Mouse (Mus musculus) embryonic stem cell, embryonic (primary cell): ENCODE results near the gene Foxred1.

Source experiments
- CTCF ChIA-PET, 4 experiments: fragments of 300-600 bp in 2 of 4; fragments of 350-600 bp in 2 of 4; sonication (Branson Sonifier 250); formaldehyde crosslinking; loops; one replicate each; lab custom pipeline; 2022; ENCODE audit warnings: inconsistent platforms in 2 of 4; lab: Charles Lee
- POLR2A ChIA-PET, 4 experiments: fragments of 300-600 bp in 2 of 4; fragments of 350-600 bp in 2 of 4; sonication (Branson Sonifier 250); formaldehyde crosslinking; loops; one replicate each; lab custom pipeline; 2022; ENCODE audit warnings: antibody characterized with exemption in 4 of 4, inconsistent platforms in 1 of 4; lab: Charles Lee

Gene Foxred1

DNA sequence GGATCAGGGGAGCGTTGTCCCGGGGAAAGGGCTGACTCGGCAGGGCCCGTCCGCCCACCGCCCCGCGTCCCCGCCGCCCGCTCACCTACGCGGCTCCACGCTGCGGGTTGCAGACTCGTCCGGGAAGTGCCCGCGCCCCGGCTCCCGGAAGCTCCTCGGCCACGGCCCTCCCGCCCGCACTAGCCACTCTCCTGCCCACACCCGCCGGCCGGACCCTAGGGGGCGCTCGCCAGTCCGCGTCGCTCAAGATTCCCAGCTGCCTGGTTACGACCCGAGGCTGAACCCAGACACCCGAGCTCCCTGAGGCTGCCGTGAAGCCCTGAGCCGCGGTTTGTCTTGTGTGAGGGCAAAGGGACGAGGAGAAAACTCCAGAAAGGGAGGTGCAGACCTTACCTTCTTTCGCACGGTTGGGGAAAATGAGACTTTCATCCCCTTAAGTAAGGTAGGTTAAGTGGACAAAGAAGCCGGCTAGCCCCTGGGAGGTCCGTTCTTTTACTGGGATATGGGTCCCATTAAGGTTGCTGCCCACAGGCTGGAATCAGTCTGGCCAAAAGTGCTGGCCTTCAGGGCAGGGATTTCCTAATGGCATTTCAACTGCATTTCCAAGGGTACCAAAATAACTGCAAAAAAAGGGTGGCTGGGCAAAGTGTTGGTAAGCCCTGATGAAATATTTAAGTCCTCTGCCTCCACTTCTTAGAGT lies 10.9 kb downstream of the Foxred1 start, which contains the start of the genes Srpr and Tirap:
Srpr (plus strand) TSS at position 404 of the 700 bp plus-strand sequence.
Tirap (minus strand) TSS at position 520 of the 700 bp plus-strand sequence.
- CTCF ChIA-PET = interaction anchor here (0.5 to 2.9 kb wide), 62 partner anchors 8 to 1489 kb away, joined by 3 to 39 read pairs (median 4); partner anchors contain the start of genes Foxred1 (in 4 of the 4), Fam118b (in 2 of the 4), Rpusd4 (in 2 of the 4) and Gm1113 (in 1 of the 4)
- POLR2A ChIA-PET = interaction anchor here (0.5 to 5.0 kb wide), 48 partner anchors 10 to 557 kb away, joined by 3 to 134 read pairs (median 4); partner anchors contain the start of genes Foxred1 (in 4 of the 4), Fam118b (in 2 of the 4), Rpusd4 (in 2 of the 4) and Dcps (in 1 of the 4)

DNA sequence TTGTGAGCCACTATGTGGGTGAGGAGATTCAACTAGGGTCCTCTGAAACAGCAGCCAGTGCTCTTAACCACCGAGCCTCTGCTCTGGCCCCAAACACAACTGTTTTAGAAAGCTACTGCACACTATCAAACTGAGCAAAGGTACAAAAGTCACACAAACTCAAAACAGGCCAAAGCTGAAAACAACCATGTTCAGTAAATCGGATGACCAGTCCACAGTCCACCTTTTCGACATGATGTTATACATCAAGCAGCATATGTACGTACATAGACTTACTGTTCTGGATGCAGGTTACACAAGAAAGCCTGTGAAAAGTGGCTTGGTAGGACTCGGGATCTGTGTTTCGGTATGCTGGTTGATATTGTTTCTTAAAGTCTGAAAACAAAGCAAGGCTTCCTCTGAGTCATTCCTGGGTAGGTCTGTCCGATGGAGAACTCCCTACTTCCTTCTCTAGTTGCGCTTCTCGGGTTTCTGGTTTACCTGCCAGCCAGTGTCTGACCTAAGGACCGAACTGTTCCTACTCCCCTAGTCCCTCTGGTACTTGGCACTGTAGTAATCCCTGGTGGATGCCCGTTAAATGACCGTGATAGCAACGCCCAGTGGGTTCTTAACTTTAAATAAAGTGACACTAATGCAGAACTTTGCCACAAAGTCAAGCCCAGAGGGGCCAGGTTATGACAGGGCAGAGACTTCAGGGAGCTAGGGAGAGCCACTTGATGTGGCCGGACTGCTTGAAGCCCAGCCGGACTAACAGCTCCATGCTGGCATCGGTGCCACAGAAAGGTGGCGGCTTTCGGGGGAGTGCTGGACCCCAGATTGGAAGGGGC lies 11.7 kb downstream of the Foxred1 start:
- POLR2A ChIA-PET = interaction anchor here (0.5 to 5.0 kb wide), 44 partner anchors 9 to 360 kb away, joined by 3 to 134 read pairs (median 5); partner anchors contain the start of genes Foxred1 (in 4 of the 4), Dcps (in 1 of the 4), Fam118b (in 1 of the 4) and Rpusd4 (in 1 of the 4)
- CTCF ChIA-PET = interaction anchor here (0.5 to 2.9 kb wide), 57 partner anchors 8 to 1489 kb away, joined by 3 to 39 read pairs (median 4); partner anchors contain the start of genes Foxred1 (in 4 of the 4), Fam118b (in 2 of the 4), Rpusd4 (in 2 of the 4) and Gm1113 (in 1 of the 4)

DNA sequence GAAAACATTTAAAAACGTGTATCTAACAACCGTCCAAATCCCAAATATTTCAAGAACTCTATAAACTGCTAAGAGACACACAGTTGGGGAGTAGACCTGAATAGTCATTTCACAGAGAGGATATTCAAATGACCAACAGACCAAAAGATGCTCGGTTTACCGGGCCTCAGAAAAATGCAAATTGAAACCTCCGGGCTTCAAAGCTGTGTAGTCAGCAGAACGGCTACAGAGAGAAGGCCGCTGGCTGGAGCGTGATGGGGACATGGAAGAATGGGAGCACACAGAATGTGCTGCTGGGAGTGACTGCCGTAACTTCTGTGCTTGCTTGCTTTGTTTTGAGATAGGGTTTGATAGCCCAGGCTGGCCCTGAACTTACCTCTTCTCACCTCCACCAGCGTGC lies 12.5 kb downstream of the Foxred1 start:
- ChIA-PET POLR2A (interaction anchor here in 3 of 4 experiments (0.6 to 5.0 kb wide), 13 partner anchors 9 to 164 kb away, joined by 3 to 134 read pairs (median 6); partner anchors contain the start of gene Foxred1 (in 3 of the 3)), CTCF (interaction anchor here in 1 of 4 experiments (2.9 kb wide), 1 partner anchor 9 kb away, joined by 19 read pairs; no protein-coding TSS in a partner anchor)

DNA sequence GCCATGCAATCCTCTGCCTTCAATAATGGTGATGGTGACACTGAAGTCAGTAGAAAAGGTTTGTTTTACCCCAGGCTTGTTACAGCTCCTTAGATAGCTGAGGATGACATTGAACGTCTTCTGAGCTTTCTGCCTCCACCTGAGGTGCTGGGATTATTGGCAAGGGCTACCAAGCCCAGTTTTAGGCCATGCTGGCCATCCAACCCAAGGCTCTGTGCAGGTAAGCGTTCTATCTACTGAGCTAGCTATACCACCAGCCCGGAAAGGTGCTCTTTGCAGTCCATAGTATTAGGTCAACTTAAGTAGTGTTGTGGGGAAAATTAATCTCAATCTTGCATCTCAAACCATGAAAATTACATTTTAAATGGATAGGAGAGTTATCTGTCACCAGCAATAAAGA lies 13.2 kb downstream of the Foxred1 start:
- POLR2A ChIA-PET = interaction anchor here (0.6 to 4.7 kb wide), 7 partner anchors 9 to 362 kb away, joined by 3 to 134 read pairs (median 4); partner anchors contain the start of gene Foxred1 (in 3 of the 4)
- CTCF ChIA-PET = no interaction called here

DNA sequence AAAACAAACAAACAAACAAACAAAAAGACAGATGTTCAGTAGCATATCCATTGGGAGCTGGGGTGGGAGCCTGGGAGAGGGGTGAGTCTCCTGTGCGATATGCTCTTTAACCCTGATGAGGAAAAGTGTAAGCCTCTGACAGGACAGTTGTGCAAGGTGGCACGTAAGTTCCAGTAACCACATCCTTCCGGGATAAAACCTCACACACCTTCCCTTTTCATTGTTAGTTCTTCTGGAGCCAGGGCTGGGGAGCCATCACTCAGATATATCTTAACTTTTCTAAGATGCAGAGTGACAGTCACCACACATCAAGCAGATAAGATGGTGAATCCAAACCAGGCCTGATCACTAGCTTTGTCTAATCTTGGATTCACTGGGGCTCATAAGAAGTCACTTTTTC lies 16.8 kb downstream of the Foxred1 start:
- CTCF ChIA-PET = interaction anchor here in 1 of 4 experiments (0.6 kb wide), 1 partner anchor 71 kb away, joined by 3 read pairs; no protein-coding TSS in a partner anchor
- POLR2A ChIA-PET = interaction anchor here in 2 of 4 experiments (1.0 to 2.6 kb wide), 4 partner anchors 9 to 17 kb away, joined by 4 to 16 read pairs (median 6); partner anchors contain the start of gene Foxred1 (in 2 of the 2)

DNA sequence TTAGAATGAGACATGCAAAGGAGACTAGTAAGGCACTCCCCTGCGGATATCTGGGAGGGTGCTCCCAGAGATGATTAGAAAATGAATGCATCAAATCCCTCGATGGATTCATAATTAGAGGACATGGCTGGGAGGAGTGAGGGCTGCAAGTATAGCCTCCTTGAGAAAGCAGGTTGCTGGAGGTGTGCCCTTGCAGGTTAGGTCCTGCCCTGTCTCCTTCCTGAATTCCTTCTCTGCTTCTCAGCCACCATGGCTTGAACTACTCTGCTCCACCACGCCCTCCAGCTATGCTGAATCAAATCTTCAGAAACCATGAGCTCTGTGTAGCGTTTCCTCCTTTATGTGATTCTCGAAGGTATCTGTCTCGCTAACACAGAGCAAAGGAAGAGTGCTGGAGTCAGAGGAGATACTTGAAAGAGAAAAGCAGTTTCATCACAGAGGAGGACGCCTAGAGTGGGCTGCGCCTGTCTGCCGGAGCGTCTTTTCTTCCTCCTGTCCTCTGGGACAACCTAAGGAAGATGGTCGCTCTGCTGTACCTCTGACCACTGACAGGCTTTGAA lies 17.8 kb downstream of the Foxred1 start:
- CTCF ChIA-PET = interaction anchor here in 1 of 4 experiments (0.6 kb wide), 2 partner anchors 11 to 72 kb away, joined by 3 to 5 read pairs; no protein-coding TSS in a partner anchor
- POLR2A ChIA-PET = interaction anchor here in 3 of 4 experiments (0.7 to 2.6 kb wide), 7 partner anchors 9 to 18 kb away, joined by 3 to 16 read pairs (median 4); partner anchors contain the start of gene Foxred1 (in 3 of the 3)

DNA sequence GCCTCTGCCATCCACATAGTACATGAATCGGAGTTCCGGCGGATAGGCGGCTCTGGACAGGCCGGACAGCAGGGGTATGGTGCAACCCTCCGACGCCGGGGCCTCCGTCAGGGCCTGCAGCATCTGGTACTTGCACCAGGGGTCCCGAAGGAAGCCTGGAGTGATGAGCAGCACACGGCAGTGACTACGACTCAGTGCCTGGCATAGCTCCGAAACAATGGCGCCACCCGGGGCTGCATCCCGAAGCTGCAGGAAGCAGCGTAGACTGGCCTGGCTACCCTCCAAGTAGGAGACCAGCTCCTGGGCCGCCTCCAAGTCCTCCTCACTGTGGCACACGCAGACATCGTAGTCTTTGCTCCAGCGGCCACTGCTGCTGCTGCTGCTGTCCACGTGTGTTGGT lies 22.2 kb downstream of the Foxred1 start:
- POLR2A ChIA-PET = interaction anchor here in 3 of 4 experiments (0.6 to 4.4 kb wide), 10 partner anchors 9 to 172 kb away, joined by 3 to 24 read pairs (median 8); partner anchors contain the start of genes Srpr (in 3 of the 3), Tirap (in 3 of the 3) and Foxred1 (in 2 of the 3)
- CTCF ChIA-PET = interaction anchor here (0.7 to 2.7 kb wide), 5 partner anchors 11 to 93 kb away, joined by 3 to 19 read pairs (median 3); partner anchors contain the start of genes Srpr (in 3 of the 4) and Tirap (in 3 of the 4)

DNA sequence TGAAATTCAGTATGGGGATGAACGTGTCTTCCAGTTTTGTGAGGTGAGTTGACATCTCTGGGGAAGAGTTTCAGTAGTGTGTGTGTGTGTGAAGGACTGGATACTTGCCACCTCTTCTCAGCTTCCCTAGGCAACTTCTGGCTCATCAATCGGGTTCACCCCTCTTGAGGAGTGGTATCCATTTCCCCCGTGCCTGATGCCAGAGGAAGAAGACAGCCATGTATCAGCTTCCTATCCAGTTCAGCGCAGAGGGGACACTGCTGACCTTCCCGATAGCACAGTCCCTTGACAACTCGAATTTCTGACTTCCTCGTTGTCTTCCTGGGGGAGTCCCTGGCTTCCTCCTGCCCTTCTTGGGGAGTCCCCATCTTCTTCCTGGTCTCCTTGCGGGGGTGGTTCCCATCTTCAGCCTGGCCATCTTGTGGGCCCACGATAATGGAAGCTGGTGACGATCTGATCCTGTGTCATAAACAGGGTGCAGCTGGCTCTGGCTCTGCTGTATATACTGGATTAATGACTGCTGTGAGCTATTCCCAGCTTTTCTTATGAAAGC lies 23.4 kb downstream of the Foxred1 start:
- ChIA-PET CTCF (interaction anchor here in 2 of 4 experiments (0.6 to 1.6 kb wide), 2 partner anchors 12 kb away, joined by 4 to 7 read pairs; partner anchors contain the start of genes Srpr (in 2 of the 2) and Tirap (in 2 of the 2)), POLR2A (interaction anchor here in 2 of 4 experiments (1.0 to 4.4 kb wide), 3 partner anchors 12 to 76 kb away, joined by 3 to 24 read pairs (median 4); partner anchors contain the start of genes Srpr (in 2 of the 2) and Tirap (in 2 of the 2))

DNA sequence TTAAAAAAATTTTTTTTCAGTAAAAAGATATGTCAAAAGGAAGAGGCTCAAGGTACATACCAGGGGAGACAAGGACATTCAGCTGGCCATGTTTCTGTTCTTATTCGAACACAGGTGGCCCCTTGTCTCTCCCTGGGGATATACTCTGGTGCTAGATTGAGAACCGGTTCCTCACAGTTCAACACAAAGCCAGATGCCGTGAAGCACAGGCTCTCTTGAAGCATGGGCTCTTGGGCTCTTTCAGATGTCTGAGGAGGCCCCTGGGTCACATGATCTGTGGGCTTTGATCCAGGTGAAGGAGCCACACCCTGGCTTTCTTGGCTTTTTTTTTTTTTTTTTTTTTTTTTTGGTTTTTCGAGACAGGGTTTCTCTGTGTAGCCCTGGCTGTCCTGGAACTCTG lies 24.4 kb downstream of the Foxred1 start:
- ChIA-PET CTCF (interaction anchor here in 1 of 4 experiments (1.6 kb wide), 1 partner anchor 13 kb away, joined by 7 read pairs; the partner anchor contains the start of genes Srpr and Tirap), POLR2A (interaction anchor here in 2 of 4 experiments (0.7 to 1.9 kb wide), 3 partner anchors 24 to 144 kb away, joined by 3 to 12 read pairs (median 6); partner anchors contain the start of gene Foxred1 (in 2 of the 2))

DNA sequence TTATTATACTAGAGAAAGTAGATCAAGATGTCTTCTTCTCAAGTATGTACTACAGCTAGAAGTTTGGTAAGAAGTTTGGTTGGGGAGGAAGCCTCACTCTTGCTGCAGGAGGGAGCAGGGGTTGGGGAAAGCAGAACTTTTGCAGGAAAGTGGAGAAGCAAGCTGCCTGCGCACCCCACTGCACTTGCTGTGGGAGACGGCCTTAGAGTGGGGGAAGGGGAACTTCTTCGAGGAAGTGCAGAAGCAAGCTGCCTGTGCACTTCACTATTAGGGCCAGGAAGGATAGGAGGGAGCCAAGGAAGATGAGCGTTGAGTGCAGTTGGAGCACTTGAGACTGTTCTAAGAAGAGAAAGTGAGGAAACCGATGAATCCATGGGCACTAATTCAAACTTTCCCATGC lies 27.5 kb downstream of the Foxred1 start:
- ChIA-PET CTCF (interaction anchor here in 1 of 4 experiments (1.2 kb wide), 1 partner anchor 16 kb away, joined by 3 read pairs; the partner anchor contains the start of genes Srpr and Tirap), POLR2A (interaction anchor here in 3 of 4 experiments (0.7 to 2.3 kb wide), 7 partner anchors 9 to 151 kb away, joined by 3 to 13 read pairs (median 5); partner anchors contain the start of genes Foxred1 (in 3 of the 3), Srpr (in 1 of the 3) and Tirap (in 1 of the 3))

DNA sequence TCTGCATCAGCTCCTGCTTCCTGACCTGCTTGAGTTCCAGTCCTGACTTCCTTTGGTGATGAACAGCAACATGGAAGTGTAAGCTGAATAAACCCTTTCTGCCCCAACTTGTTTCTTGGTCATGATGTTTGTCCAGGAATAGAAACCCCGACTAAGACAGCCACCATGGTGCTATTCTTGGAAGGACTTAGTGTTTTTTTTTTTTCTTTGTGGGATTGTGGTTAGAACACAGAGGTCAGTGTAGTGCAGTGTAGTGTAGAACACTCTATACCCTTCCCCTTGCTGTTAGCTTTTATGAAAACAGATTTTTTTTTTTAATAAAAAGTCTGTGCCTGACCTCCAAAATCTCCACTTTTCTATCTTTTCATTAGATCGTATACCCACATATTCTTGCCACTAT lies 28.0 kb downstream of the Foxred1 start:
- POLR2A ChIA-PET = interaction anchor here in 1 of 4 experiments (0.6 to 2.3 kb wide), 5 partner anchors 15 to 1992 kb away, joined by 3 to 13 read pairs (median 4); partner anchors contain the start of gene Foxred1
- CTCF ChIA-PET = interaction anchor here in 2 of 4 experiments (0.6 to 1.2 kb wide), 2 partner anchors 17 to 217 kb away, joined by 3 read pairs; partner anchors contain the start of genes Srpr (in 1 of the 2) and Tirap (in 1 of the 2)

DNA sequence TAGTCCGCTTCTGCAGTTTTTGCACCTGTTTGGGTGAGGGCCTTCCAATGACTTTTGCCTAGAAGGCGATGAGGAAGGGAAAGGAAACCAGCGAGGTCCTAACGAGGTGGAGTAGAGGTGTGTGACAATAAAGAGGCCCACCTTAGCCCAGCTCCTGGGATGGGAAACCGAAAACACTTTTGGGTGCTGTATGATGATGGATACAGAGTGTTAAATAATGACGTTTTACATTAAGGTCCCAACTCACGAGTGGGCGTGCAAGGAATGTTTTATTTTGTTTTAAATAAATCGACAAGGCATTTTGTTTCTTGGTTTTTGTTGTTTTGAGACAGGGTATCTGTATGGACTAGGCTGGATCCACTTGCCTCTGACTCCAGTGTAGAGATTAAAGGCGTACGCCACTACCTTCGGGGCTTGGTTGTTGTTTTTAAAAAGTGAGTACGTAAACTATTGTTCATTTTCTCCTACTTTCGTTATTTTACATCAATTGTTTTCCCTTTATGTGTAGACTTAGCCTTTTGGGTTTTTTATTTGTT lies 34.7 kb downstream of the Foxred1 start:
- ChIA-PET POLR2A (interaction anchor here in 3 of 4 experiments (0.6 to 2.3 kb wide), 8 partner anchors 9 to 59 kb away, joined by 3 to 9 read pairs (median 4); partner anchors contain the start of genes Srpr (in 2 of the 3), Tirap (in 2 of the 3) and Foxred1 (in 1 of the 3)), CTCF (interaction anchor here in 1 of 4 experiments (1.2 kb wide), 1 partner anchor 23 kb away, joined by 3 read pairs; no protein-coding TSS in a partner anchor)

DNA sequence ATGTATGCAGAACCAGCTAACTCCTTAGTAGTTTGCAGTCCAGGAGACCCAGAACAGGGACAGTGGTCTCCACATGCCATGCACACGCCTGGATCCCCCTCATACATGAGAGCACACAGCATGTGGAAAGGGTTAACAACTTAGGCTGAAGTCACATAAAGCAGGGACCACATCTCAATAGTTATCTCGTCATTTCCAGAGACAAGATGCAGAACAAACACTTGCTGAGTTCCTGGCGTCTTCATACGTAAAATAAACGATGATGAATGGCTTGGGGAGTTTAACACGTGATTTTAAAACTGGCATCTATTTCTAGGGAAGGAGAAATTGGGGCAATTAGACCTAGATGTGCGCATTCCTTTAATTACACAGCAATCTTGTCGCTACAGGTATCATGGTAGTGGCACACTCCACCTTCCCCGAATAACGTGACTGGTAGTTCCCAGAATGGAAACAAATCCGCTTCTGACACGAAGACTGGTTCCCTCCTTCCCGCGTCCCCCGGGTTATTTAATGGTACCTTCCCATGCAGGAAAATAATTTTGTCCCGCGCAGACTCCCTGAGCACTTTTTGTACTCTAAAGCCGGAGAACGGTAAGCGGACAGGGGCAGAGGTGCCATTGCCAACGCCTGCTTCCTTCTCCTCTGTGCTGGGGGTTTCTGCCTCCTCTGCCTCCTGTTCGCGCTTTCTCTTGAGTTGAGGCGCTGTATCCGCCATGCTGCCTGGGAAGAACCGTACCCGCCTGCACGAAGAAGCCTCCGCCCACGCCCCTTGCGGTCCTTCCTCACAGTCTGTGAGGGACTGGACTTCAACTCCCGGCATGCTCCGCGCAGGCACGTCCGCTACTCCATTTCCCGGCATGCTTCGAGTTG lies 35.4 kb downstream of the Foxred1 start, which contains the start of gene Dcps:
Dcps (minus strand) TSS at position 811 of the 873 bp plus-strand sequence.
- CTCF ChIA-PET = interaction anchor here in 1 of 4 experiments (1.0 kb wide), 1 partner anchor 24 kb away, joined by 3 read pairs; no protein-coding TSS in a partner anchor
- POLR2A ChIA-PET = interaction anchor here in 2 of 4 experiments (0.6 to 1.0 kb wide), 4 partner anchors 9 to 141 kb away, joined by 3 to 4 read pairs (median 4); partner anchors contain the start of genes Srpr (in 1 of the 2) and Tirap (in 1 of the 2)

DNA sequence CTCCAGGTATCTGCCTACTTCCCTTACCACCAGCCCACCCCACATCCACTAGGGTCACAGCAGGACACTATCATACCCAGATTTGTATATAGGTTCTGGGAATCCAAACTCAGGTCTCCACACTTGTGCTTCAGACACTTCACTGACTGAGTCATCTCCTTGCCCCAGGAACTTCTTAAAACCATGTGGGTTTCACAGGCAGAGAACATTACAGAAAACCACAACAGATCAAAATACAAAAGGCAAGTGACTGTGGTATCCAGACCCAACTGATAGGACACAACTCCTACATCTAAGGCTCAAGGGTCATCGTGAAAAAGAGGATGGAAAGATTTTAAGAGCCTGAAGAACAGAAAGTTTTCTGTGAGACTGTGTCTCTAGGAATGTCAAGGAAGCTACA lies 37.5 kb downstream of the Foxred1 start:
- ChIA-PET POLR2A (interaction anchor here in 1 of 4 experiments (0.6 to 2.0 kb wide), 3 partner anchors 26 to 62 kb away, joined by 3 to 11 read pairs (median 3); no protein-coding TSS in a partner anchor), CTCF (interaction anchor here in 2 of 4 experiments (0.5 to 0.6 kb wide), 2 partner anchors 92 to 218 kb away, joined by 4 to 11 read pairs; no protein-coding TSS in a partner anchor)
